Mouse (Mus musculus): ENCODE measurements around the gene Ptn. TPM values are rescaled to one million over a fixed set of nuclear protein-coding genes. Genes with fewer than 3 reads are reported as not detected.

Ptn gene
- polyA plus RNA-seq (2014; fragmentation: Nextera tagmentation; extraction: Ambion mirVana), result 680 and 686 TPM in 2 replicates

- Histone ChIP-seq H3K36me3 (ENCODE audit: control insufficient read depth, insufficient read depth, low read length) (no peaks in the 10 kb centered on the region), H3K9ac (replicated peaks; ENCODE audit: low read length) (peak within 1 kb of the TSS; percentile 74), H3K4me3 (replicated peaks; ENCODE audit: low read depth, low read length) (peak within 1 kb of the TSS; percentile 70), H3K4me1 (ENCODE audit: control insufficient read depth, insufficient read depth, low read length) (peaks cover 25% of the 10 kb centered on the region), H3K27me3 (ENCODE audit: control insufficient read depth, insufficient read depth, low read length) (no peaks in the 10 kb centered on the region), H3K9me3 (ENCODE audit: control insufficient read depth, low read length) (no peaks in the 10 kb centered on the region), H3K4me2 (ENCODE audit: low read length) (peak within 1 kb of the TSS; percentile 58), H3K27ac (replicated peaks; ENCODE audit: low read depth, low read length) (peak within 1 kb of the TSS; percentile 83)
- under 1% methylated on average over 15 of the region's 15 CpGs for WGBS
- ATAC-seq (ENCODE audit: low FRiP score, low TSS enrichment), result peak; percentile 78
- DNase-seq, result peak; percentile 81
These were observed at the start of gene Ptn for GRCm38 (mm10) chr6:36809747-36810285. Gene Ptn, minus strand, starts transcription at chr6:36810220.

GRCm38 (mm10) chr6:36858258-36859041 is 48.4 kb upstream of the Ptn start:
- no peaks in the 10 kb centered on the region for H3K36me3 ChIP-seq (ENCODE audit: control insufficient read depth, insufficient read depth, low read length)
- H3K9me3 ChIP-seq (ENCODE audit: control insufficient read depth, low read length), result no peaks in the 10 kb centered on the region
- peak; percentile 61 for DNase-seq
- 0 out of 2 replicates have a peak, but pooled peaks have one; percentile 11 for ATAC-seq (ENCODE audit: low FRiP score, low TSS enrichment)
- no peak overlapping the region for H3K4me3 ChIP-seq (replicated peaks; ENCODE audit: low read depth, low read length)
- H3K4me2 ChIP-seq (ENCODE audit: low read length), result no peak overlapping the region
- H3K4me1 ChIP-seq (ENCODE audit: control insufficient read depth, insufficient read depth, low read length), result peaks cover 12% of the 10 kb centered on the region; the same call in 1 of the 2 replicates
- H3K9ac ChIP-seq (replicated peaks; ENCODE audit: low read length), result no peak overlapping the region
- H3K27me3 ChIP-seq (ENCODE audit: control insufficient read depth, insufficient read depth, low read length), result no peaks in the 10 kb centered on the region
- H3K27ac ChIP-seq (replicated peaks; ENCODE audit: low read depth, low read length), result peak overlapping the region; percentile 58
- 11% methylated on average over 3 of the region's 3 CpGs for WGBS

DNA sequence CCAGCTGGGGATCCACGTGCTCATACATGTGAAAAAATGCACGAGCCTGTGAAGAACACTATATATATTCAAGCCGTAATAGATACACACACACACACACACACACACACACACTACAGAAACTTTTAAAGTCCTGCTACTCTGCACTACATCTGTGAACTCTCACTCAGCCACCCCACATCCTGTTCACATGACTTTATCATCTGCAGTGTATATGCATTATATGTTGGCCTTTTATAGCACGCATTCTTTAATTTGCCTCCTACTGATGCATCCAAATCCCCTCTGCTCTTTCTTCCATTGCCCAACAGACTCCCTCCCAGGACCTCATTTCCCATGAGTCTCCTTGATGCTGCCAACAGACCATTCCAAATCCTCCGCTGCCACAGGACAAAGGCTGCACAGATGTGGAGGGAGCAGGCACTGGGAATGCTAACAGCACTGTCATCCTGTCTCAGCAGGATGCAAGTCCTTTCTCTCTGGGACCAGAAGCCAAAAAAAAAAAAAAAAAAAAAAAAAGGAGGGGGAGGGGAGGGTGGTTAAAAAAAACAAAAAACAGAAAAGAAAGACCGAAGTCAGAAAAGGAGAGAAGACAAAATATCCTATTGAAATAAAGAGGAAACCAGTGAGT is 47.7 kb upstream of the Ptn start:
- no peaks in the 10 kb centered on the region for H3K27me3 ChIP-seq (ENCODE audit: control insufficient read depth, insufficient read depth, low read length)
- peak overlapping the region; percentile 58 for H3K27ac ChIP-seq (replicated peaks; ENCODE audit: low read depth, low read length)
- H3K9ac ChIP-seq (replicated peaks; ENCODE audit: low read length), result no peak overlapping the region
- peak; percentile 78 for ATAC-seq (ENCODE audit: low FRiP score, low TSS enrichment)
- peaks cover 12% of the 10 kb centered on the region; the same call in 1 of the 2 replicates for H3K4me1 ChIP-seq (ENCODE audit: control insufficient read depth, insufficient read depth, low read length)
- no peaks in the 10 kb centered on the region for H3K36me3 ChIP-seq (ENCODE audit: control insufficient read depth, insufficient read depth, low read length)
- no peak overlapping the region for H3K4me3 ChIP-seq (replicated peaks; ENCODE audit: low read depth, low read length)
- peak; percentile 69 for DNase-seq
- H3K4me2 ChIP-seq (ENCODE audit: low read length), result no peak overlapping the region
- H3K9me3 ChIP-seq (ENCODE audit: control insufficient read depth, low read length), result no peaks in the 10 kb centered on the region
- 8% methylated on average over 6 of the region's 6 CpGs for WGBS

GRCm38 (mm10) chr6:36850422-36851129 is 40.6 kb upstream of the Ptn start:
- Histone ChIP-seq H3K27me3 (ENCODE audit: control insufficient read depth, insufficient read depth, low read length) (no peaks in the 10 kb centered on the region), H3K4me3 (replicated peaks; ENCODE audit: low read depth, low read length) (no peak overlapping the region), H3K9me3 (ENCODE audit: control insufficient read depth, low read length) (no peaks in the 10 kb centered on the region)

DNA sequence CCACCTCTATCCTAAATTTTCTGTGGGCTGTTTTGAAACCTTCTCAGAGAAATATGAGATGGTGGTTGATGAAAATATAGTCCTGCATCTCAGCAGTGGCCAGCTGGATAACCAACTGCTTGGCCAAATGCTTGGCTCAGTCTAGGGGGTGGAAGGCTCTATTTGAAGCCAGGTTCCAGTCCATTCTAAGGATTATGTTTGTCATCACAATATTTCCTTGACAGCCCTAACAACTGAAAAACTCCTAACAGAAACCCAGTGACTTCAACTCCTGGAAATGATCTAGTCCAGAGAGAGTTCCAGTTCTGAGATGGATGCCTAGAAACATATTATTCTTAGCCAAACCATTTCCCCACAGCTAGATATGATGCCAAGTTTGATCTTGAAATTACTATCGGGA is 35.3 kb upstream of the Ptn start:
- peaks cover 5% of the 10 kb centered on the region; the same call in 1 of the 2 replicates for H3K4me1 ChIP-seq (ENCODE audit: control insufficient read depth, insufficient read depth, low read length)
- no peak overlapping the region for H3K9ac ChIP-seq (replicated peaks; ENCODE audit: low read length)
- no peak overlapping the region for H3K27ac ChIP-seq (replicated peaks; ENCODE audit: low read depth, low read length)
- DNase-seq (no peak), ATAC-seq (ENCODE audit: low FRiP score, low TSS enrichment) (no peak)
- WGBS, result 83% methylated on average over 1 of the region's 1 CpGs
- no peaks in the 10 kb centered on the region for H3K9me3 ChIP-seq (ENCODE audit: control insufficient read depth, low read length)
- H3K4me3 ChIP-seq (replicated peaks; ENCODE audit: low read depth, low read length), result no peak overlapping the region
- no peak overlapping the region for H3K4me2 ChIP-seq (ENCODE audit: low read length)
- peaks cover 7% of the 10 kb centered on the region for H3K36me3 ChIP-seq (ENCODE audit: control insufficient read depth, insufficient read depth, low read length)
- no peaks in the 10 kb centered on the region for H3K27me3 ChIP-seq (ENCODE audit: control insufficient read depth, insufficient read depth, low read length)

More at GRCm38 (mm10) chr6:36850422-36851129, 40.6 kb upstream of the Ptn start:
- peaks cover 5% of the 10 kb centered on the region; the same call in 1 of the 2 replicates for H3K4me1 ChIP-seq (ENCODE audit: control insufficient read depth, insufficient read depth, low read length)
- peak overlapping the region; percentile 3; the same call in 1 of the 2 replicates for H3K27ac ChIP-seq (replicated peaks; ENCODE audit: low read depth, low read length)
- ATAC-seq (ENCODE audit: low FRiP score, low TSS enrichment) (peak; percentile 63), DNase-seq (peak; percentile 80)
- no peak overlapping the region for H3K4me2 ChIP-seq (ENCODE audit: low read length)
- peaks cover 4% of the 10 kb centered on the region; the same call in 1 of the 2 replicates for H3K36me3 ChIP-seq (ENCODE audit: control insufficient read depth, insufficient read depth, low read length)
- 60% methylated on average over 7 of the region's 7 CpGs for WGBS
- no peak overlapping the region for H3K9ac ChIP-seq (replicated peaks; ENCODE audit: low read length)

DNA sequence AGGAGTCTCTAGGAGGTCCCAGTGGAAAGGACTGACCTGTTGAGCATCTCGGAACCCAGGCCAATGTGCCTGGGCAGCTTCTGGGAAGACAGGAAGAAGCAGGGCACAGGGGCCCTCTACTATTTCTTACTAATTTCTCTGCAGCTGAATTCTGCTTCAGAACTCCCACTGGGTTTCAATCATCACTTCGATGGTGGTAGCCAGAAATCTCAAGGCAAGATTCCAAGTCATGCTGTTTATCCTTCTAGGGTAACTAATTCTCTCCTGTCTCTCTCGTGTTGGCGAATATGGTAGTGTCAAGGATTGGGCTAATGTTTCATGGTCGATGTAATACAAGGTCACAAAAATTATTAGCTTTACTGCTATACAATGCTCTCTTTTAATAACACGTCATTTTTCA is 34.2 kb upstream of the Ptn start:
- H3K9ac ChIP-seq (replicated peaks; ENCODE audit: low read length), result no peak overlapping the region
- H3K4me2 ChIP-seq (ENCODE audit: low read length), result no peak overlapping the region
- DNase-seq, result peak; percentile 20
- no peak overlapping the region for H3K27ac ChIP-seq (replicated peaks; ENCODE audit: low read depth, low read length)
- ATAC-seq (ENCODE audit: low FRiP score, low TSS enrichment), result no peak
- H3K9me3 ChIP-seq (ENCODE audit: control insufficient read depth, low read length), result no peaks in the 10 kb centered on the region
- H3K27me3 ChIP-seq (ENCODE audit: control insufficient read depth, insufficient read depth, low read length), result no peaks in the 10 kb centered on the region
- peaks cover 7% of the 10 kb centered on the region for H3K36me3 ChIP-seq (ENCODE audit: control insufficient read depth, insufficient read depth, low read length)
- H3K4me3 ChIP-seq (replicated peaks; ENCODE audit: low read depth, low read length), result no peak overlapping the region
- no peaks in the 10 kb centered on the region for H3K4me1 ChIP-seq (ENCODE audit: control insufficient read depth, insufficient read depth, low read length)
- 79% methylated on average over 6 of the region's 6 CpGs for WGBS

GRCm38 (mm10) chr6:36843031-36843488 is 33.0 kb upstream of the Ptn start:
- no peak overlapping the region for H3K4me3 ChIP-seq (replicated peaks; ENCODE audit: low read depth, low read length)
- H3K27ac ChIP-seq (replicated peaks; ENCODE audit: low read depth, low read length), result no peak overlapping the region
- no peak overlapping the region for H3K9ac ChIP-seq (replicated peaks; ENCODE audit: low read length)
- no peaks in the 10 kb centered on the region for H3K27me3 ChIP-seq (ENCODE audit: control insufficient read depth, insufficient read depth, low read length)
- peaks cover 7% of the 10 kb centered on the region for H3K36me3 ChIP-seq (ENCODE audit: control insufficient read depth, insufficient read depth, low read length)
- no peak overlapping the region for H3K4me2 ChIP-seq (ENCODE audit: low read length)
- H3K4me1 ChIP-seq (ENCODE audit: control insufficient read depth, insufficient read depth, low read length), result no peaks in the 10 kb centered on the region
- DNase-seq (no peak), ATAC-seq (ENCODE audit: low FRiP score, low TSS enrichment) (no peak)
- no peaks in the 10 kb centered on the region for H3K9me3 ChIP-seq (ENCODE audit: control insufficient read depth, low read length)
- 79% methylated on average over 3 of the region's 3 CpGs for WGBS

All from midbrain, embryonic 14.5 days (tissue).